Mouse (Mus musculus) megakaryocyte, embryonic 14.5 days (primary cell): ENCODE measurements around the gene Lbh. TPM values are rescaled to one million over a fixed set of nuclear protein-coding genes. Genes with fewer than 3 reads are reported as not detected.

ENCODE experiments used
- H3K27me3 ChIP-seq: replicated peaks from 2 replicates; pipeline ENCODE3; 2012; ENCODE audit warnings: inconsistent platforms
- H3K36me3 ChIP-seq: replicated peaks from 2 replicates; pipeline ENCODE3; 2012; ENCODE audit warnings: low read length, inconsistent platforms, mixed read lengths
- H3K4me1 ChIP-seq: 2 replicates; pipeline ENCODE4 v1.6.1; 2012; ENCODE audit warnings: inconsistent platforms
- H3K4me3 ChIP-seq: replicated peaks from 2 replicates; pipeline ENCODE3; 2012; ENCODE audit warnings: moderate library complexity, mild to moderate bottlenecking, inconsistent platforms
- H3K9me3 ChIP-seq: 2 replicates; pipeline ENCODE4 v1.6.1; 2012; ENCODE audit warnings: inconsistent platforms
- FLI1 ChIP-seq: IDR thresholded peaks from 2 replicates; pipeline ENCODE4 v1.6.1; 2012; ENCODE audit warnings: low read length, inconsistent platforms, mixed read lengths
- GATA1 ChIP-seq: IDR thresholded peaks from 3 replicates; pipeline ENCODE4 v1.6.1; 2012; ENCODE audit warnings: mixed read lengths, low read length, inconsistent platforms, borderline replicate concordance
- polyA plus RNA-seq: library from polyadenylated mRNA; stranded (reverse); fragments of >175 nt; gene quantifications from 2 replicates; pipeline ENCODE4 v1.2.3, GENCODE M21; 2012; ENCODE audit warnings: low replicate concordance; ENCODE audit not compliant: insufficient read depth

Gene Lbh
- polyA plus RNA-seq, 1 experiment = 15.9 TPM

DNA sequence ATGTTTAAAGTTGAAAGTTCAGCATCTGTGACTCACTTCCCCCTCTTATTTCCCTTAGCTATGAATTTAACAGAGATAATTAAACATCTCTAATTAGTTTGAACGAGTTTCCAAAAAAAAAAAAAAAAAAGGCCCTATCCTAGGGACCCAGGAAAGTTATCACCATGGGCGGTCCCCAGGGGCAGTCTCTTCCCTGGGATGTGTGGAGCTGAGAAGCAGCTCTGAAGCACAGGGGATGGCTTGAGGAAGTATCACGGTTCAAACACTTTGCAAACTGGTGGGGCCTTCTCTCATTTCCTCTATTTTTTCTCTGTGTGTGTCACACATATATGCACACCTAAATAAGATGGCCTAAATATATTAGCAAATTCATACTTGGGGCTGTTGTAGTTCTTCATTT, 48.8 kb downstream of the Lbh start:
- no peaks in the 10 kb centered on the region for H3K36me3 ChIP-seq
- H3K9me3 ChIP-seq = peaks cover 1% of the 10 kb centered on the region; the same call in 1 of the 2 replicates
- TF ChIP-seq FLI1 = no peak
- no peak for TF ChIP-seq GATA1
- peaks cover 27% of the 10 kb centered on the region for H3K4me1 ChIP-seq
- H3K27me3 ChIP-seq = peaks cover 1% of the 10 kb centered on the region
- H3K4me3 ChIP-seq = no peak overlapping the region

DNA sequence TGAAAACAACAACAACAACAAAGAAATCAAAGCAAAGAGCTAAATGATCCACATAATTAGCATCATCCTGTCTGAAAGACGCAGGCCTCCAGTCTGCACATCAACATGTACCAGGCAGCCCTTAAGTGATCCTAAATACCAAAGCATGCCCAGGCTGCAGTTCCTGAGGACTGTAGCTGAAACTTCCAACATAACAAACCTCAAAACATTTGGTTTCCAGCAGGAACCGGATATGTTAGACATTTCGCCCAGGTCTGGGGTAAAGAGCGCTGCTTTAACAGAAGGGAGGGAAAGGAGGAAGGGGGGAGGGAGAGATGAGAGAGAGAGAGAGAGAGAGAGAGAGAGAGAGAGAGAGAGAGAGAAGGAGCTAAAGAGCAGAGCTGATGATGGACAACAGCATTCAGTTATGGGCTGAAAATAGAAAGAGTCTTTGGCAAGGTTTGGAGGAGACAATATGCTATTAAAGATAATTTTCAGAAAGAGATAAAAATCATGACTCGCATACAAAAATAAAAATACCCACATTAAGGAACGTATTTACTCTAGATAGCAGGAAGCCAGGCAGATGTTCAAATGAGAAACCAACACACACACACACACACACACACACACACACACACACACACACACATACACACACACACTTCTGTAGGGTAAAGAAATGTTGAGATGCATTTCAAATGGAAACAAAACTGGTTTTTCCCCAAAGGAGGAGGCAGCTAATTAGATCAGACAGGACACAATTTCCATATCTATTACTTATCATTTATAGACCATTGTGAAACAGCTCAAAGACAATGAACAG, 49.5 kb downstream of the Lbh start:
- Histone ChIP-seq H3K27me3 (peaks cover 1% of the 10 kb centered on the region), H3K36me3 (no peaks in the 10 kb centered on the region), H3K4me1 (peaks cover 22% of the 10 kb centered on the region), H3K4me3 (no peak overlapping the region), H3K9me3 (peaks cover 7% of the 10 kb centered on the region)
- TF ChIP-seq GATA1 (no peak), FLI1 (no peak)

DNA sequence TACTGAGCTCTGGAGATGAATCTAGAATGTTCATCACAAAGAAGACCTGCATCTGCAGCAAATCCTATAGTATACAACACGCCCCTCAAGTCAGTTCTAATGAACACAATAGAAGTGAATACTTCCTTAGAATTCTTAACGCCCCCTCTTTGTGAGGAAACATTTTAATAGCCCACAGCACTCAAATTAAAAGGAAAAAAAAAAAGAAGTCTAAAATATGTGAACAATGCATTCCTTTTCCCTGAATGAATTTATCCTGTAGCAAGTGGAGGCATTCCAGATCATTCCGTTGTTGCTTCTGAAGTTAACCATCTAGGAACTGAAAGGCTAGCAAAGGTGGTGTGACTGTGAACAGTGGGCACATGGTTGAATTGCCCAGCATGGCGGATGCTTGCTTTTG, 50.6 kb downstream of the Lbh start:
- Histone ChIP-seq H3K27me3 (peaks cover 1% of the 10 kb centered on the region), H3K36me3 (no peaks in the 10 kb centered on the region), H3K9me3 (peaks cover 11% of the 10 kb centered on the region), H3K4me1 (peaks cover 20% of the 10 kb centered on the region), H3K4me3 (no peak overlapping the region)
- TF ChIP-seq GATA1 (no peak), FLI1 (no peak)

DNA sequence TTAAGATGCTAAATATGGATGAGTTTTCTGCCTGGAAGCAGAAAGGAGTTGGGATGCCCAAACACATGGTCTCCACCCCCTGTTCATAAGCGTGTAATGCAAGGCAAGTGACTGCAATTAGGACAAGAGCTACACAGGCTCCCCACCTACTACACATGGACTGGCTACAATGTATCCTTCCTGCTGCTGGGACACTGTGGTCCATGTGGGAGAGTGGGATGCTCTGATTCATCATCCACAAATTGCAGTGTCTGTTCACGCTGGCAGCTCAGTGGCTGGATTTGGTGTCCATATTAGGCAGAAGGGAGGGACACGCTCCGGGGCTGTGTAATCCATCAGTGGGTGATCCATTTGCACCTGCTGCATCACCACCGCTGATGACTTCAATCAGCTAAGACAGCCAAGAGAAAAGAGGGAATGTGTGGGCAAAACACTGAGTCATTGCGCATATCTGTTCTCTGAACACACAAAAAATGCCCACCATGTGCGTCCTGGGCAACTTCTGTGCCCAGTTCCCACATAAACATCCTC, 52.6 kb downstream of the Lbh start:
- H3K4me3 ChIP-seq = peak overlapping the region; percentile 43
- peaks cover 1% of the 10 kb centered on the region for H3K27me3 ChIP-seq
- peaks cover 11% of the 10 kb centered on the region for H3K9me3 ChIP-seq
- TF ChIP-seq GATA1 = no peak
- no peak for TF ChIP-seq FLI1
- no peaks in the 10 kb centered on the region for H3K36me3 ChIP-seq
- H3K4me1 ChIP-seq = peaks cover 20% of the 10 kb centered on the region

DNA sequence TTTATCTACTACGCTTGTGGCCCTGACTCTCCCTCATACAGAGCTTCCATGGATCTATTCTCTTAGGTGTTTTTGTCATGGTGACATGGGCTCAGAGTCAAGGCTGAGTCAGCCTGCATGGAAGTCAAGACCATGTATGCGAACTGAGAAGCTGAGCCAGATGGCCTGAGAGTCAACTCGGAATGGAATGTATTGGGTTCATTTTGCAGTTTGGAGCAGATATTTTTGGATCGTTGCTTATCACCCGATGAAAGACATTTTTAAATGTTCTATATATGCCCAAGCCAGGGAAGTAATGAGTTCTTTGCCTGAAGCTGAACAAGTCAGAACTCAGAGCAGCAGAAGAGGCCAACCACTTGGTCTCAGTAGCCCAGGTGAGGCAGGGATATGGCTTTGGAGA, 54.9 kb downstream of the Lbh start:
- H3K9me3 ChIP-seq = peaks cover 11% of the 10 kb centered on the region
- peaks cover 12% of the 10 kb centered on the region; the same call in 1 of the 2 replicates for H3K4me1 ChIP-seq
- H3K36me3 ChIP-seq = no peaks in the 10 kb centered on the region
- no peak overlapping the region for H3K4me3 ChIP-seq
- H3K27me3 ChIP-seq = peaks cover 1% of the 10 kb centered on the region
- TF ChIP-seq GATA1 (no peak), FLI1 (no peak)

DNA sequence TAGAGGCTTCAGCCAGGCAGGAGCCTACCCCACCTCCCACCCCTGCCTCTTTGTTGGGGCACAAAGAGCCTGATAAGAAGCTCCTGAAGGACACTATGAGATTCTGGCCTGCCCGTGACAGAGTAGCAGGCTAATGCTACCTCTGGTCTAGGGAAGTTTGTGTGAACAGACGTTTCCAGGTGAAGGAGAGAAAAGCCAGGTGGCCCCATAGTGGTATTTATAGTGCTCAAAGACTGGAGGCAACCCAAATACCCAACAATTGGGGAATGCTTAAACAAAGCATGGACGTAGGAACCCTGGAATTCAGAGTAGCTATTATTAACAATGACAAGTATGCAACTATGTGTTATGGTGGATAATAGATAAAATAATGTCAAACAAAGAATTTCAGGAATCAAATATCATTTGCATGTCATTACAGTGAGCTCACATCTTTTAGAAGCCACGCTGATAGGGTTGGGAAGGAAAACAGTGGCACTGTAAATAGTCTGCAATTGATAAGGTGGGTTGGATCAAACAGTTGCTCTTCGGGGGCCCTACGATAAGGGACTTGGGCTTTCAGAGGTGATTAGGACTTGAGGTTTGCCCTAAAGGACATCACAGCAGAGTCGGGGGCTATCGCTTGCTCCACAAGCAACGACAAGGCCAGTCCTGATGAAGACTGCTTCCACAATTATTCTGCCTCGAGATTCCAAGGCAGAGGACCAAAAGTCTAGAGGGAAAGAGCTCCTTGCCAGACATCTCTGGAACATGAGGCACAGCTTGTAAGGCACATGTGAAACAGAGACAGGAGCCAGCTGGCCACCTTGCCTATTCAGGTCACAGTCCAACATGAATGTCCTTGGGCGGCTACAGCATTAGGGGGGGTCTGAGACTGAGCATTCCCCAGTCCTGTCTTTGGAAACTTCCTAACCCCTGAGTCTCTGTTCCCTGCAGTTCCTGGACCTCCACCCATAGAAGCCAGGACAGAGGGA, 58.4 kb downstream of the Lbh start:
- Histone ChIP-seq H3K9me3 (peaks cover 11% of the 10 kb centered on the region), H3K27me3 (peaks cover 5% of the 10 kb centered on the region), H3K4me1 (peaks cover 7% of the 10 kb centered on the region; the same call in 1 of the 2 replicates), H3K4me3 (no peak overlapping the region), H3K36me3 (no peaks in the 10 kb centered on the region)
- TF ChIP-seq GATA1 (no peak), FLI1 (no peak)

DNA sequence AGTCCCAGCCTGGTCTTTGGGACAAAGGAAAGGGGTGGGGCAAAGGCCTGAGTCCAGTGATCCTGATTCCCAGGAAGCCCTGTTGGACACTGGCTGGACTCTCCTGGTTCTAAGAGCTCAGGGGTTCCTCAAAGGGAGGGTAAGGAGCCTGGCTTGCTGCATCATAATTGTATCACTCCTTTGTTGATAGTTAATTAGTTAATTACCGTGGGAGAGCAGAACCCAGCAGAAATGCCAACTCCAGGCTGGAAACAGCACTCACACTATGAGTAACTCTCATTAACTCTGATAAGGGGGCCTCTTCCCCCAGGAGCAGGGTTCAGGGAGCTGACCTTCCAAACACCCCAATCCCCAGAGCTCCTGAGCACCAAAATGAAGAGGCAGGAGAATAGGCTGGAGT, 59.5 kb downstream of the Lbh start:
- Histone ChIP-seq H3K9me3 (peaks cover 3% of the 10 kb centered on the region), H3K36me3 (no peaks in the 10 kb centered on the region), H3K27me3 (peaks cover 10% of the 10 kb centered on the region), H3K4me3 (no peak overlapping the region), H3K4me1 (peaks cover 4% of the 10 kb centered on the region; the same call in 1 of the 2 replicates)
- TF ChIP-seq GATA1 = no peak
- no peak for TF ChIP-seq FLI1

DNA sequence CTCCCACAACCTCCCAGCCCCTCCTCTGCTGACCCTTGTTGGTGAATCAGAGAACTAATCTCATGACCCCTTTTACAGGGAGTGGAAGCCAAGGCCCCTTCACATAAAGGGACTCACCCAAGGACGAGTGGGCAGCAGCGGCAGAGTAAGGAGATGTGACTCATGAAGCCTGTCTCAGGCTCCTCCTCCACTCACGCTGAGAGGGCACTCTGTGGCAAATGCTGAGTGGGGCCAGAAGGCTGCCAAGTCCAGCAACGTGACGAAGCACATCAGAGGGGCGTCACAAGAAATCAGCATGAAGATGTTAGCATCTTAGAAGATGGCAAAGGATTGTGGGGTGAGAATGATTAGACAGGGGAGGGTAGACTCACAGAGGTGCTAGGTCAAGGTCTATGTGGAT, 64.1 kb downstream of the Lbh start:
- peaks cover 20% of the 10 kb centered on the region for H3K27me3 ChIP-seq
- H3K4me1 ChIP-seq = no peaks in the 10 kb centered on the region; the same call in 1 of the 2 replicates
- no peaks in the 10 kb centered on the region for H3K9me3 ChIP-seq
- no peaks in the 10 kb centered on the region for H3K36me3 ChIP-seq
- no peak overlapping the region for H3K4me3 ChIP-seq
- no peak for TF ChIP-seq FLI1
- no peak for TF ChIP-seq GATA1

DNA sequence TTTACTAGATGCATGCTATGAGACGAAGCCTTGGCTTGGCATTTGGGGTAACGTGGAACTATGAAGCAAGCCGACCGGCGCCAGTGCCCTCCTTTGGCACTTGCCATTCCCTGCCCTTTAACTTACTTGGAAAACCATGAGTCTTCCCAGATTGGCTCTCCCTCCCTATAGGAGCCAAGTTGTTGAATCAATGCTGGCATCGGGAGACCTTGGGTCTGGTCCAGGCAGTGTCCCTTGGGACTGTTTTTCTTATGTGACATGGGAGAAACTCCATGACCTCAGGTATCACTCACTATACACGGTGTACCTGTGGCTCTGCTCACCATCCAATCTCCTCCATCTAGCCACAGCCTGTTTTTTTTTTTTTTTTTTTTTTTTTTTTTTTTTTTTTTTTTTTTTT, 65.4 kb downstream of the Lbh start:
- no peaks in the 10 kb centered on the region for H3K9me3 ChIP-seq
- no peak overlapping the region for H3K4me3 ChIP-seq
- no peaks in the 10 kb centered on the region; the same call in 1 of the 2 replicates for H3K4me1 ChIP-seq
- no peaks in the 10 kb centered on the region for H3K36me3 ChIP-seq
- H3K27me3 ChIP-seq = peaks cover 20% of the 10 kb centered on the region
- TF ChIP-seq GATA1 = no peak
- TF ChIP-seq FLI1 = no peak

DNA sequence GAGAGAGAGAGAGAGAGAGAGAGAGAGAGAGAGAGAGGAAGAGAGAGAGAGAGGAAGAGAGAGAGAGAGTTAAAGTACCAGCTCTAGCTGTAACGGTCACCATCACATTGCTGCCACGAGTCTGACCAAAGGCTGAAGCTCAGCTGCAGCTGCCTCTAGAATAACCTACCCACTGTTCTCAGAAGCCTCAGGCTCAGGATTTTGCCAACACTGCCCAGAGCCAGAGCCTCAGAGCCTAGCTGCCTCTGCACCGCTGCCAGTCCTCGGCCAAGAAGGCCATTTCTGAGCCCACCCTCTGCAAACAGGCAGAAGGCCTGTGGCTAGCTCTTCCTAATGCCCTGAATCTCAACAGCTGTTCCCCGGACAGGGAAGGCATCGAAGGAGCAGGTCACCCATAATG, 70.9 kb downstream of the Lbh start:
- H3K9me3 ChIP-seq = no peaks in the 10 kb centered on the region
- peaks cover 12% of the 10 kb centered on the region for H3K27me3 ChIP-seq
- H3K36me3 ChIP-seq = no peaks in the 10 kb centered on the region
- H3K4me3 ChIP-seq = no peak overlapping the region
- no peaks in the 10 kb centered on the region; the same call in 1 of the 2 replicates for H3K4me1 ChIP-seq
- TF ChIP-seq FLI1 = no peak
- no peak for TF ChIP-seq GATA1

Other genes with a start within 250 kb of the Lbh start
- 12.3 and 16.9 TPM in 2 replicates for gene Ypel5, start 81.9 kb upstream of the Lbh start, polyA plus RNA-seq
- gene Lclat1, start 189.7 kb downstream of the Lbh start, polyA plus RNA-seq = 0.46 TPM in 1 of 2 replicates, not detected in the other